Comparison of ENCODE assay signal across 10 mouse cellular contexts in genomic region chr17:69416163-69416562, GRCm38 (mm10). TPM values are rescaled to one million over a fixed set of nuclear protein-coding genes. Genes with fewer than 3 reads are reported as not detected.
DNase-seq lines count a peak whose midpoint lies in the region; ATAC-seq lines count a peak whose summit lies in the region.
"Had no signal": no experiment of that assay in that cellular context is flagged by ENCODE, and none has a peak within 500 bp of the region (broad histone marks: within the 10 kb centered on the region; RNA-seq: fewer than 3 reads in every experiment).

No protein-coding gene starts in this region.

- no peaks in the 10 kb centered on the region for H3K27me3 ChIP-seq in forebrain, embryonic 13.5 days
- no peaks in the 10 kb centered on the region for H3K27me3 ChIP-seq in liver, embryonic 12.5 days (replicated peaks)

- ATAC-seq in forebrain, embryonic 13.5 days, result no peak
- no peak for ATAC-seq in liver, embryonic 12.5 days

- no peaks in the 10 kb centered on the region for H3K9me3 ChIP-seq in forebrain, embryonic 13.5 days (replicated peaks)
- H3K9me3 ChIP-seq in liver, embryonic 12.5 days (replicated peaks), result no peaks in the 10 kb centered on the region

- peak overlapping the region; percentile 72 for H3K4me2 ChIP-seq in forebrain, embryonic 13.5 days
- peak overlapping the region; percentile 84 for H3K4me2 ChIP-seq in liver, embryonic 12.5 days

- no peak overlapping the region for H3K27ac ChIP-seq in forebrain, embryonic 13.5 days
- peak overlapping the region; percentile 89 for H3K27ac ChIP-seq in liver, embryonic 12.5 days

- DNase-seq in thymus, postnatal 0 days (ENCODE audit: low spot score), result peak; percentile 42
- DNase-seq in thymus, adult 18-20 months, result no peak
- no peak for DNase-seq in cerebellum, adult 8-10 months
- no peak for DNase-seq in cerebellum, postnatal 36 days
- DNase-seq in left cerebral cortex, adult 11 months (ENCODE audit: low spot score), result no peak
- DNase-seq: cerebellum, adult 9-11 months; lung, adult 2 months; thymus, adult 2 months had no signal

- H3K4me1 ChIP-seq in forebrain, embryonic 13.5 days, result peaks cover 17% of the 10 kb centered on the region
- H3K4me1 ChIP-seq in liver, embryonic 12.5 days, result peaks cover 21% of the 10 kb centered on the region

- no peaks in the 10 kb centered on the region for H3K36me3 ChIP-seq in forebrain, embryonic 13.5 days (ENCODE audit: poor library complexity, severe bottlenecking)
- H3K36me3 ChIP-seq in liver, embryonic 12.5 days, result 0 out of 2 replicates have a peak, but pooled peaks cover 2% of the 10 kb centered on the region

- peak overlapping the region; percentile 80 for H3K9ac ChIP-seq in forebrain, embryonic 13.5 days
- peak overlapping the region; percentile 89 for H3K9ac ChIP-seq in liver, embryonic 12.5 days

- peak overlapping the region; percentile 66 for H3K4me3 ChIP-seq in forebrain, embryonic 13.5 days
- H3K4me3 ChIP-seq in liver, embryonic 12.5 days, result peak overlapping the region; percentile 96

RNA-seq across cellular contexts. Expression of gene Akain1, which starts 23.0 kb away (rescaled TPM):
- not detected in 2 replicates for polyA plus RNA-seq in thymus, postnatal 0 days (2015; fragmentation: Nextera tagmentation; extraction: Ambion mirVana)
- polyA plus RNA-seq in forebrain, embryonic 13.5 days (2015; fragmentation: Nextera tagmentation; extraction: Ambion mirVana), result 0.13 and 0.15 TPM in 2 replicates
- not detected in 2 replicates for polyA plus RNA-seq in liver, embryonic 12.5 days (2016; fragmentation: Nextera tagmentation; extraction: Ambion mirVana)
- polyA plus RNA-seq: lung, adult 2 months had no signal

RNA-seq across cellular contexts. Expression of gene Zbtb14, which starts 33.3 kb away (rescaled TPM):
- 21.0 and 21.5 TPM in 2 replicates for polyA plus RNA-seq in thymus, postnatal 0 days (2015; fragmentation: Nextera tagmentation; extraction: Ambion mirVana)
- polyA plus RNA-seq in forebrain, embryonic 13.5 days (2015; fragmentation: Nextera tagmentation; extraction: Ambion mirVana), result 36.2 and 39.3 TPM in 2 replicates
- polyA plus RNA-seq in liver, embryonic 12.5 days (2016; fragmentation: Nextera tagmentation; extraction: Ambion mirVana), result 14.0 and 14.1 TPM in 2 replicates
